Mouse (Mus musculus): Measurements from ENCODE around the gene Otud7b.

DNA sequence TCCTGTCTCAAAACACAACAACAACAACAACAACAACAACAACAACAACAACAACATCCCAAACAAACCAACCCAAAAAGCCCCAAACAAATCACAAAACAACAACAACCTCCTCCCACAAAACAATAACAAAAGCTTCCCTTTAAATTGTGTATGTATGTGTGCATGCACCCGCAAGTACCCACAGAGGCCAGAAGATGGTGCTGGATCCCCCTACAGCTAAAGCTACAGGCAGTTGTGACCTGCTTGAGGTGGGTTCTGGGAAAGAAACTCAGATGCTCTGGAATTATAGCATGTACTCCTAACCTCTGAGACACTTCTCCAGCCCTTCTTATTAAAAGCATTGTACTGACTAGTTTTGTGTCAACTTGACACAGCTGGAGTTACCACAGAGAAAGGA is 23.3 kb upstream of the Otud7b start:
- TF ChIP-seq CTCF (IDR thresholded peaks at IDR 0.05; ENCODE audit: borderline replicate concordance, control insufficient read depth, extremely low read depth, insufficient read depth, low read length, poor library complexity) (no peak), POLR2A (IDR thresholded peaks at IDR 0.05; ENCODE audit: control insufficient read depth, extremely low read depth, insufficient read depth, low read length, poor library complexity) (no peak)

All from thymus, adult 2 months (tissue).